Comparison of ENCODE assay signal across 14 mouse cellular contexts in genomic region chrX:163814806-163815205, GRCm38 (mm10). TPM values are rescaled to one million over a fixed set of nuclear protein-coding genes. Genes with fewer than 3 reads are reported as not detected.
DNase-seq lines count a peak whose midpoint lies in the region; ATAC-seq and TF ChIP-seq lines count a peak whose summit lies in the region.
"Had no signal": no experiment of that assay in that cellular context is flagged by ENCODE, and none has a peak within 500 bp of the region (broad histone marks: within the 10 kb centered on the region; RNA-seq: fewer than 3 reads in every experiment).

No protein-coding gene starts in this region.

- no peak overlapping the region for H3K4me2 ChIP-seq in kidney, postnatal 0 days (ENCODE audit: low read length)
- H3K4me2 ChIP-seq: heart, embryonic 15.5 days had no signal

- no peak overlapping the region for H3K27ac ChIP-seq in kidney, postnatal 0 days
- H3K27ac ChIP-seq in embryonic fibroblast, embryonic 13.5 days (ENCODE audit: insufficient read depth, low read length) = no peak overlapping the region
- H3K27ac ChIP-seq: heart, embryonic 15.5 days; liver, embryonic 14.5 days had no signal

- no peak overlapping the region for H3K9ac ChIP-seq in kidney, postnatal 0 days (ENCODE audit: low read depth, low read length)
- H3K9ac ChIP-seq: heart, embryonic 15.5 days; liver, embryonic 14.5 days had no signal

- TF ChIP-seq POLR2A in embryonic fibroblast, embryonic 13.5 days (IDR thresholded peaks at IDR 0.05; ENCODE audit: low read depth, low read length) = no peak

- no peak overlapping the region for H3K4me3 ChIP-seq in kidney, postnatal 0 days (replicated peaks; ENCODE audit: low read depth, low read length)
- no peak overlapping the region for H3K4me3 ChIP-seq in embryonic fibroblast, embryonic 13.5 days (ENCODE audit: insufficient read depth, low read length)
- H3K4me3 ChIP-seq: heart, embryonic 15.5 days had no signal

- H3K4me1 ChIP-seq in kidney, postnatal 0 days (replicated peaks; ENCODE audit: insufficient read depth, low read length) = no peaks in the 10 kb centered on the region
- H3K4me1 ChIP-seq in embryonic fibroblast, embryonic 13.5 days (ENCODE audit: control insufficient read depth, insufficient read depth, low read length) = no peaks in the 10 kb centered on the region
- H3K4me1 ChIP-seq: heart, embryonic 15.5 days had no signal

- 47% methylated on average over 1 of the region's 1 CpGs for WGBS in kidney, postnatal 0 days

- no peaks in the 10 kb centered on the region for H3K36me3 ChIP-seq in kidney, postnatal 0 days (ENCODE audit: insufficient read depth, low read length)
- H3K36me3 ChIP-seq: heart, embryonic 15.5 days had no signal

- ATAC-seq in cerebellum, adult (ENCODE audit: insufficient number of reproducible peaks, low FRiP score, low TSS enrichment) = no peak
- no peak for ATAC-seq in kidney, postnatal 0 days (replicated peaks; ENCODE audit: low FRiP score, low read depth)

- DNase-seq in cerebellum, postnatal 10 days = peak; percentile 9 to 16
- peak; percentile 8 for DNase-seq in kidney, postnatal 0 days (ENCODE audit: low spot score)
- no peak for DNase-seq in kidney, postnatal 25 days
- DNase-seq in ovary, postnatal 36 days (ENCODE audit: low spot score) = peak; percentile 5
- no peak for DNase-seq in ovary, postnatal 10 days (ENCODE audit: low spot score)
- no peak for DNase-seq in gastrocnemius, postnatal 25 days
- DNase-seq: cerebellum, adult 9-11 months; gastrocnemius, postnatal 14 days; kidney, postnatal 10 days had no signal

- TF ChIP-seq CTCF in kidney, postnatal 0 days (IDR thresholded peaks at IDR 0.05; ENCODE audit: low read depth) = peak; percentile 50; the same call in 1 of the 2 replicates
- TF ChIP-seq CTCF in embryonic fibroblast, embryonic 13.5 days (IDR thresholded peaks at IDR 0.05; ENCODE audit: borderline replicate concordance, insufficient read depth, low read length) = peak; percentile 18; the same call in 1 of the 2 replicates

- H3K27me3 ChIP-seq in kidney, postnatal 0 days (ENCODE audit: insufficient read depth, low read length) = no peaks in the 10 kb centered on the region
- H3K27me3 ChIP-seq: heart, embryonic 15.5 days had no signal

- no peaks in the 10 kb centered on the region for H3K9me3 ChIP-seq in kidney, postnatal 0 days (replicated peaks; ENCODE audit: low read length)
- H3K9me3 ChIP-seq: heart, embryonic 15.5 days had no signal

RNA-seq across cellular contexts. Expression of gene Rnf138rt1, which starts 53.7 kb away (rescaled TPM):
- 0.33 TPM in 1 of 2 replicates, not detected in the other for polyA plus RNA-seq in kidney, postnatal 0 days (2015; fragmentation: Nextera tagmentation; extraction: Ambion mirVana)
- not detected in 2 replicates for polyA plus RNA-seq in embryonic fibroblast, embryonic 13.5 days (2011; ENCODE audit: insufficient read length, low read depth, missing spikeins)
- total RNA-seq in gastrocnemius, postnatal 25 days (2021) = not detected
- total RNA-seq: gastrocnemius, postnatal 14 days; megakaryocyte-erythroid progenitor cell, adult 5-6 weeks had no signal
- polyA plus RNA-seq: heart, embryonic 15.5 days had no signal

Comparison
In these comparisons a context has a peak if more than half of its experiments do, and no peak if none do; other contexts are left out.
1. DNase-seq: peak in cerebellum, postnatal 10 days (2 of 2), kidney, postnatal 0 days (single experiment) and ovary, postnatal 36 days (single experiment); none in kidney, postnatal 25 days (0 of 2), ovary, postnatal 10 days (single experiment) and gastrocnemius, postnatal 25 days (single experiment).